Mouse (Mus musculus): ENCODE data around the gene Prim2. TPM values are rescaled to one million over a fixed set of nuclear protein-coding genes. Genes with fewer than 3 reads are reported as not detected.

Gene Prim2
- polyA plus RNA-seq, 1 experiment from 2014 or later, result 21.5 TPM

DNA sequence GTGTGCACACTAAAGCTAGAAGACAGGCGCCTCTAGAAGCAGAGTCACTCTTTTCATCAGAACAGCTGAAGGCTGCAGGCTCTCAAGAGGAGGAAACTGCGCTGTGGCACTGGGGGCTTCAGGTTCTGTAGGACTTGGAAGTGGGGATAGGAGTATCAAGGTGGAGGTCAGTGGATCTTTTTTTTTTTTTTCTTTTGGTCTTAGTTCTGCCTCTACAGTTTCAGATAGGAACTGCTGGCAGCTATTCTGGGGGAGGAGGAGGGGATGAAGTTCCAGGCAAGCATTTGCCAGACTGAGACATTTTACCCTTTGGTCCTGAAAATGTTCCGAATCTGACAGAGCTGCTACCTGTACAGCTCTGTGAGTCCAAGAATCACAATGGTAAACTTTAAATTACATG lies 106.0 kb downstream of the Prim2 start:
- Histone ChIP-seq H3K27me3 (replicated peaks; ENCODE audit: control insufficient read depth, insufficient read depth, low read length) (no peaks in the 10 kb centered on the region), H3K4me3 (ENCODE audit: low read length) (no peak overlapping the region), H3K9ac (ENCODE audit: low read depth, low read length) (no peak overlapping the region), H3K4me1 (ENCODE audit: control insufficient read depth, insufficient read depth, low read depth, low read length) (no peaks in the 10 kb centered on the region), H3K9me3 (ENCODE audit: control insufficient read depth, low read length) (no peaks in the 10 kb centered on the region), H3K36me3 (ENCODE audit: control insufficient read depth, insufficient read depth, low read length) (no peaks in the 10 kb centered on the region), H3K27ac (ENCODE audit: low read depth, low read length) (no peak overlapping the region), H3K4me2 (ENCODE audit: low read length) (no peak overlapping the region)
- ATAC-seq, result no peak
- WGBS, result 93% methylated on average over 3 of the region's 3 CpGs

DNA sequence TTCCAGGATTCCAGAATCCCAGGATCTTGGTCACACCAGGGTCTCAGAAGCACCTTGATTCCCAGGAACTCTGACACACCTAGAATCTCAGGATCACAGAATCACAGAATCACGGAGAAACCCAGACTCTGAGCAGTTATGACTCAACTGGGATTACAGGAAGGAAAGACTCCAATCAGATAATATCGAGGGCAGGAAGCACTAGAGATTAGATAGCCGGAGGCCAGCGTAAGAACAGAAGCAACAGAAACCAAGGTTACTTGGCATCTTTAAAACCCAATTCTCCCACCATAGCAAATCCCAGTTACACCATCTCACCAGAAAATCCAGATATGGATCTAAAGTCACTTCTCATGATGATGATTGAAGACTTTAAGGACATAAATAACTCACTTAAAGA lies 113.0 kb downstream of the Prim2 start:
- Histone ChIP-seq H3K9ac (ENCODE audit: low read depth, low read length) (no peak overlapping the region), H3K36me3 (ENCODE audit: control insufficient read depth, insufficient read depth, low read length) (no peaks in the 10 kb centered on the region), H3K27ac (ENCODE audit: low read depth, low read length) (no peak overlapping the region), H3K9me3 (ENCODE audit: control insufficient read depth, low read length) (no peaks in the 10 kb centered on the region), H3K4me2 (ENCODE audit: low read length) (no peak overlapping the region), H3K27me3 (replicated peaks; ENCODE audit: control insufficient read depth, insufficient read depth, low read length) (no peaks in the 10 kb centered on the region), H3K4me1 (ENCODE audit: control insufficient read depth, insufficient read depth, low read depth, low read length) (no peaks in the 10 kb centered on the region), H3K4me3 (ENCODE audit: low read length) (no peak overlapping the region)
- 91% methylated on average over 4 of the region's 4 CpGs for WGBS
- no peak for ATAC-seq

DNA sequence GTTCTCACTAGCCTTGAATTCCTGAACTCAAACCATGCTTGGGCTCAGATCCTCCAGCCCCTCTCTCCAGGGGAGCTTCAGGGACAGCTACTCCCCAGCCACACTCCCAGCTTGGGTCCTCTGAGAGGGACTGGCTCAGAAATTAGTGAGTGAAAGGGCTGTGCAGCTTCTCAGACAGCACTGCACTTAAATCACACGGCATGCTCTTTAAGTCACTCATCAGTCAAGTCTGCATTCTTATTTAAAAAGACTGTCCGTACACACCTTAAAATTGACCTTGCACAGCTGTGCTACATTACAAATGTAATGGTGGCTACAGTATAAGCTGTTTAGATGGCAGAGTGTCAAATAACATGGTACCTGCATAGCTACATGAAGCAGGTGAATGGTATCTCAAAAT lies 114.0 kb downstream of the Prim2 start:
- Histone ChIP-seq H3K4me1 (ENCODE audit: control insufficient read depth, insufficient read depth, low read depth, low read length) (no peaks in the 10 kb centered on the region), H3K9me3 (ENCODE audit: control insufficient read depth, low read length) (no peaks in the 10 kb centered on the region), H3K9ac (ENCODE audit: low read depth, low read length) (no peak overlapping the region), H3K4me2 (ENCODE audit: low read length) (no peak overlapping the region), H3K27me3 (replicated peaks; ENCODE audit: control insufficient read depth, insufficient read depth, low read length) (no peaks in the 10 kb centered on the region), H3K36me3 (ENCODE audit: control insufficient read depth, insufficient read depth, low read length) (no peaks in the 10 kb centered on the region), H3K27ac (ENCODE audit: low read depth, low read length) (no peak overlapping the region), H3K4me3 (ENCODE audit: low read length) (no peak overlapping the region)
- no peak for ATAC-seq
- 78% methylated on average over 2 of the region's 2 CpGs for WGBS

DNA sequence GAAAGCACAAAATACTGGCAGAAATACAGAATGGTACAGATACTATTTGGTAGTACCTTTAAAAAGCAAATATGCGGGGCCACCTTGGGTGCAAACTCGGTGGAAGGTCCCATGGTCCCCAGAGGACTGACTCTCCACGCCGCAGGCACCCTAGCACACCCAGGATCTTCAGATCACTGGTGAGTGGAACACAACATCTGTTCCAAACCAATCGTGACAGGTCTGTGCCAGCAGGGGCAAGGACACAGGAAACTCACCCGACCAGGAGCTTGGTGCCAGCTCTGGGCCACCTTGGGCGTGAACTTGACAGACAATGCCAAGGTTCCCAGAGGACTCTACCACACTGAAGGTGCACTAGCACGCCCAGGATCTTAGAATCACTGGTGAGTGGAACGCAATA lies 118.2 kb downstream of the Prim2 start:
- Histone ChIP-seq H3K4me1 (ENCODE audit: control insufficient read depth, insufficient read depth, low read depth, low read length) (no peaks in the 10 kb centered on the region), H3K27ac (ENCODE audit: low read depth, low read length) (no peak overlapping the region), H3K9ac (ENCODE audit: low read depth, low read length) (no peak overlapping the region), H3K27me3 (replicated peaks; ENCODE audit: control insufficient read depth, insufficient read depth, low read length) (no peaks in the 10 kb centered on the region), H3K4me2 (ENCODE audit: low read length) (no peak overlapping the region), H3K4me3 (ENCODE audit: low read length) (no peak overlapping the region), H3K9me3 (ENCODE audit: control insufficient read depth, low read length) (no peaks in the 10 kb centered on the region), H3K36me3 (ENCODE audit: control insufficient read depth, insufficient read depth, low read length) (no peaks in the 10 kb centered on the region)
- WGBS, result 92% methylated on average over 9 of the region's 9 CpGs
- no peak for ATAC-seq

DNA sequence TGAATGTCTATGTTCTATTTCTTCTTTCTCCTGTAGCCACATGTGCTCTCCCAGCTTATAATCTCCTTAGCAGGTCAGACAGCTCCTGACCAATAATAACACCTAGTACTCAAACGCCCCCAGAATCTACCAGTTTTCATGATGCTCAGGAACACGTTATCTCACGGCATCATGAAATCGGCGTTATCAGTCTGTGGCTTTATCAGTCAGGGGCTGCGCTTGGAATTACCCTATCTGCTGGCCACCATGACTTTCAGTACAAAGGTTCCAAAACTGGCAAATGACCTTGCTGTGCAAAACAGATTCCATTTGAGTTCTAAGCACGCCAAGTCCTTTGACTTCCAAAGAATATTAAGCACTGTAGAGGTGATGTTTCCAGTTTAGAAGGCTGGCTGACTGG lies 127.9 kb downstream of the Prim2 start:
- H3K9ac ChIP-seq (ENCODE audit: low read depth, low read length), result no peak overlapping the region
- WGBS, result 97% methylated on average over 7 of the region's 7 CpGs
- H3K27me3 ChIP-seq (replicated peaks; ENCODE audit: control insufficient read depth, insufficient read depth, low read length), result no peaks in the 10 kb centered on the region
- H3K27ac ChIP-seq (ENCODE audit: low read depth, low read length), result no peak overlapping the region
- H3K4me1 ChIP-seq (ENCODE audit: control insufficient read depth, insufficient read depth, low read depth, low read length), result no peaks in the 10 kb centered on the region
- no peaks in the 10 kb centered on the region for H3K9me3 ChIP-seq (ENCODE audit: control insufficient read depth, low read length)
- no peak overlapping the region for H3K4me3 ChIP-seq (ENCODE audit: low read length)
- H3K4me2 ChIP-seq (ENCODE audit: low read length), result no peak overlapping the region
- no peak for ATAC-seq
- no peaks in the 10 kb centered on the region for H3K36me3 ChIP-seq (ENCODE audit: control insufficient read depth, insufficient read depth, low read length)

DNA sequence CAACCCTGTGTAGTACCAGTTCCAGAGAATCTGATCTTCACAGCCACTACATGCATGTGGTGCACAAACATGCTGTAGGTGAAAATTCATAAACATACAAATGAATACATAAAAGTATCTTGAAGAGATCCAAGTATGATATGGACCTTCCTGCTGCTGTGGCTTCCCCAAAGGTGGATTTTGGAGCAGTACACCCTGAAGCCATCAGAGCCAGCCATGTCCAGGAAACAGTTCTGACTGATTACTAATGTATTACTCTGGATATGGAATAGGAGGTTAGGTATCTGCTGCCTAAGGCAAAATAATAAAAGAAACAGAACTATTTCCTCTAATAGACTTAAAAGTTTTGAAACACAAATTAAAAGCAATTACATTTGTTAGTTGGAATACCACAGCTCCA lies 131.6 kb downstream of the Prim2 start:
- no peak overlapping the region for H3K4me3 ChIP-seq (ENCODE audit: low read length)
- H3K9me3 ChIP-seq (ENCODE audit: control insufficient read depth, low read length), result no peaks in the 10 kb centered on the region
- H3K9ac ChIP-seq (ENCODE audit: low read depth, low read length), result no peak overlapping the region
- no peak for ATAC-seq
- H3K27ac ChIP-seq (ENCODE audit: low read depth, low read length), result no peak overlapping the region
- H3K4me2 ChIP-seq (ENCODE audit: low read length), result no peak overlapping the region
- no peaks in the 10 kb centered on the region for H3K4me1 ChIP-seq (ENCODE audit: control insufficient read depth, insufficient read depth, low read depth, low read length)
- no peaks in the 10 kb centered on the region for H3K36me3 ChIP-seq (ENCODE audit: control insufficient read depth, insufficient read depth, low read length)
- H3K27me3 ChIP-seq (replicated peaks; ENCODE audit: control insufficient read depth, insufficient read depth, low read length), result no peaks in the 10 kb centered on the region

DNA sequence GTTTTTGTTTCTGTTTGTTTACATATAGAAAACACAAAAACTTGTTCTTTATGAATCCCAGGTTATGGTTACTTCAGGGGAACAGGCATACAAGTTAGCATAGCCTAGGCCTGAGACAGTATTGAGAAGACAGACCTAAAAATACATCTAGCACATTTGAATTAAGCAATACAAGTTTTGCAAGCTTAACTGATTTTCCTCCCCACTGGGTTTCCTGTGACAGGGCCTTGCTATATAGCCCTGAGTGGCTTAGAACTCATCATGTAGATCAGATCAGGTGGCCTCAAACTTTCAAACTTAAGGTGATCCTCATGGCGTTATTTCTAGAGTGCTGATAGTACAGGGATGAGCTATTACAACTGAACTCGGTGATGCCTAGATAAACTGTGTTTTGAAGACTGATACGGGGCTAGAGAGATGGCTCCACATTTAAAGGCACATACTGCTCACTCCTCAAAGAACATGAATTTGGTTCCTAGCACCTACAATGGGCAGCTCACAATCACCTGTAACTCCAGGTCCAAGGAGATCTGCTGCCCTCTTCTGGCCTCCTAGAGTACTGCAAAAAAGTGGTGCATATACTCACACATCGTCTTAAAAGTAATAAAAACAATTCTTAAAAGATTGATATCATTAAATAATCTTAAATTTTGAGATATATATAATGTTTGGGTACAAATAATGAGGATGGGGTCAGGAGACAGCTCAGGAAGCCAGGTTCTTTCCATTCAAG lies 133.2 kb downstream of the Prim2 start:
- H3K9me3 ChIP-seq (ENCODE audit: control insufficient read depth, low read length), result no peaks in the 10 kb centered on the region
- no peak for ATAC-seq
- no peaks in the 10 kb centered on the region for H3K27me3 ChIP-seq (replicated peaks; ENCODE audit: control insufficient read depth, insufficient read depth, low read length)
- no peak overlapping the region for H3K9ac ChIP-seq (ENCODE audit: low read depth, low read length)
- H3K4me3 ChIP-seq (ENCODE audit: low read length), result no peak overlapping the region
- 96% methylated on average over 4 of the region's 4 CpGs for WGBS
- H3K27ac ChIP-seq (ENCODE audit: low read depth, low read length), result no peak overlapping the region
- no peaks in the 10 kb centered on the region for H3K36me3 ChIP-seq (ENCODE audit: control insufficient read depth, insufficient read depth, low read length)
- H3K4me2 ChIP-seq (ENCODE audit: low read length), result no peak overlapping the region
- H3K4me1 ChIP-seq (ENCODE audit: control insufficient read depth, insufficient read depth, low read depth, low read length), result peaks cover 2% of the 10 kb centered on the region

DNA sequence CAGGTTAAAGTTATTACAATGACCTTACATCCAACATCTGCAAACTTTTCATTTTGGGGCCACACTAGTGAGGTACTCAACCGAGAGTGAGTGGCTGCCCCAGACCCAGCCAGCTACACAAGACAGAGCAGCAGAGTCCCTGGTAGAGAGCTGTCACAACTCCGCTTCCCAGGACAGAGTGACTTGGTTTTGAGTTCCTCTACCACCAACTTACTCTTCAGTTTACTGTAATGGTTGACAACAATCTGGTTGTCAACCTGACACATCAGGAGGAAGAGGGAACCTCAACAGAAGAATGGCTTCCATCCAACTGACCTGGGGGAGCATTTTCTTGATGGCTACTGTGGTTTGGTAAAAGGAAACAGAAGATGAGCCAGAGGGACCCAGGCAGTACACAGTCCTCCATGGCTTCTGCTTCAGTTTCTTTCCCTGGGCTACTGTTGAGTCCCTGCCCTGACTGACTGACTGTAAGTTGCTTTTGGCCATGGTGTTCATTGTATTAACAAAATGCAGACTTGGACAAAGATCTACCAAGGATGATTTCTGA lies 134.4 kb downstream of the Prim2 start:
- no peaks in the 10 kb centered on the region for H3K36me3 ChIP-seq (ENCODE audit: control insufficient read depth, insufficient read depth, low read length)
- ATAC-seq, result no peak
- H3K9me3 ChIP-seq (ENCODE audit: control insufficient read depth, low read length), result no peaks in the 10 kb centered on the region
- H3K9ac ChIP-seq (ENCODE audit: low read depth, low read length), result no peak overlapping the region
- no peak overlapping the region for H3K4me3 ChIP-seq (ENCODE audit: low read length)
- 84% methylated on average over 2 of the region's 2 CpGs for WGBS
- H3K4me2 ChIP-seq (ENCODE audit: low read length), result no peak overlapping the region
- H3K27ac ChIP-seq (ENCODE audit: low read depth, low read length), result no peak overlapping the region
- peaks cover 6% of the 10 kb centered on the region for H3K4me1 ChIP-seq (ENCODE audit: control insufficient read depth, insufficient read depth, low read depth, low read length)
- no peaks in the 10 kb centered on the region for H3K27me3 ChIP-seq (replicated peaks; ENCODE audit: control insufficient read depth, insufficient read depth, low read length)

DNA sequence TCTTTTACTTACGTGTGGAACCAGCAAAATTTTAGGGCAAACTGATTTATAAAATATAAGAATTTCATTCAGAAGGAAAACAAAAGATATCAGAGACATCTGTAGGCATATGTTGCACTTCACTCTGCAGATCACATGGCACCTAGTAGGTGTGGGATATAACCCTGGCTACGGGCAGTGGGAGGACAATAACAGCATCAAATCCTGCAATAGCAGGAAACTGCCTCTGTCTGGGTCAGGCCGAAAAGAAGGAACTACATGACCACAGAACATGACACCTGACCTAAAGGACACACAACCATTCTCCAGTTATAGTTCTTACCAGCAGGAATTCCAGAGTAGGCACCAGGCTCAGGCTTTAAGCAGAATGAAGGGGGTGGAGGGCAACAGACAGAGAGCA lies 137.7 kb downstream of the Prim2 start:
- no peak overlapping the region for H3K27ac ChIP-seq (ENCODE audit: low read depth, low read length)
- ATAC-seq, result no peak; the same call in 1 of the 2 replicates
- WGBS, result 72% methylated on average over 3 of the region's 3 CpGs

More for the DNA sequence above, 137.7 kb downstream of the Prim2 start:
- H3K4me1 ChIP-seq (ENCODE audit: control insufficient read depth, insufficient read depth, low read depth, low read length), result peaks cover 6% of the 10 kb centered on the region
- no peaks in the 10 kb centered on the region for H3K36me3 ChIP-seq (ENCODE audit: control insufficient read depth, insufficient read depth, low read length)
- H3K9me3 ChIP-seq (ENCODE audit: control insufficient read depth, low read length), result no peaks in the 10 kb centered on the region
- H3K9ac ChIP-seq (ENCODE audit: low read depth, low read length), result no peak overlapping the region
- H3K4me2 ChIP-seq (ENCODE audit: low read length), result no peak overlapping the region
- no peaks in the 10 kb centered on the region for H3K27me3 ChIP-seq (replicated peaks; ENCODE audit: control insufficient read depth, insufficient read depth, low read length)
- H3K4me3 ChIP-seq (ENCODE audit: low read length), result no peak overlapping the region

Data from hindbrain, embryonic 16.5 days (tissue).